Mouse (Mus musculus) CD8-positive naive resting alpha-beta T cell, adult 2 months (primary cell): ENCODE results near the gene Abcc10.

Source experiments
- DNase-seq, 2 experiments: peaks; one replicate each; pipeline ENCODE4 v3.0.0; 2022; ENCODE audit warnings: low read depth in 2 of 2, low spot score in 2 of 2

The Abcc10 gene

GRCm38 (mm10) chr17:46327906-46328534 is at the start of gene Abcc10:
Gene Abcc10, minus strand, starts transcription at chr17:46328352.
- peak; percentile 96 to 99 for DNase-seq

- peak; percentile 47 to 64 for DNase-seq
These were observed 43.6 kb upstream of the Abcc10 start for GRCm38 (mm10) chr17:46371783-46372182.

- DNase-seq: no peak
These were observed 23.0 kb upstream of the Abcc10 start for GRCm38 (mm10) chr17:46351026-46351700.

- no peak for DNase-seq
These were observed 13.1 kb upstream of the Abcc10 start for GRCm38 (mm10) chr17:46341208-46341607.

- peak in 1 of 2 experiments; percentile 4 for DNase-seq
These were observed 8.3 kb upstream of the Abcc10 start for GRCm38 (mm10) chr17:46336475-46336874.

- DNase-seq: no peak
These were observed 571 bp upstream of the Abcc10 start for GRCm38 (mm10) chr17:46328723-46329122.

- no peak for DNase-seq
These were observed 693 bp downstream of the Abcc10 start for GRCm38 (mm10) chr17:46327413-46327905.

GRCm38 (mm10) chr17:46322046-46322823 is 5.9 kb downstream of the Abcc10 start:
- no peak for DNase-seq

GRCm38 (mm10) chr17:46320492-46320891 is 7.7 kb downstream of the Abcc10 start:
- no peak for DNase-seq

GRCm38 (mm10) chr17:46315813-46316212 is 12.3 kb downstream of the Abcc10 start:
- no peak for DNase-seq

- no peak for DNase-seq
These were observed 14.9 kb downstream of the Abcc10 start for GRCm38 (mm10) chr17:46313135-46313715.

- no peak for DNase-seq
These were observed 17.6 kb downstream of the Abcc10 start for GRCm38 (mm10) chr17:46310515-46310914.

- no peak for DNase-seq
These were observed 18.3 kb downstream of the Abcc10 start for GRCm38 (mm10) chr17:46309835-46310234.

GRCm38 (mm10) chr17:46306956-46307355 is 21.2 kb downstream of the Abcc10 start:
- DNase-seq: no peak

- DNase-seq: no peak
These were observed 24.0 kb downstream of the Abcc10 start for GRCm38 (mm10) chr17:46304184-46304583.

- DNase-seq: no peak
These were observed 26.3 kb downstream of the Abcc10 start for GRCm38 (mm10) chr17:46301892-46302291.

- peak; percentile 74 to 78 for DNase-seq
These were observed 29.8 kb downstream of the Abcc10 start for GRCm38 (mm10) chr17:46298220-46298913.

- DNase-seq: peak in 1 of 2 experiments; percentile 7
These were observed 30.6 kb downstream of the Abcc10 start, which contains the start of gene Dlk2 for GRCm38 (mm10) chr17:46297364-46298219. Gene Dlk2, plus strand, starts transcription at chr17:46297421.

GRCm38 (mm10) chr17:46297028-46297363 is 31.2 kb downstream of the Abcc10 start:
- no peak for DNase-seq

- no peak for DNase-seq
These were observed 31.6 kb downstream of the Abcc10 start for GRCm38 (mm10) chr17:46296601-46297000.
